Comparison of ENCODE assay signal across 13 mouse cellular contexts in genomic region chr10:24965821-24966550, GRCm38 (mm10).
"Had no signal": no experiment of that assay in that cellular context is flagged by ENCODE, and none has a peak within 500 bp of the region (broad histone marks: within the 10 kb centered on the region; RNA-seq: fewer than 3 reads in every experiment).

No protein-coding gene starts in this region.

- H3K4me3 ChIP-seq: kidney, embryonic 15.5 days; limb, embryonic 15.5 days; liver, embryonic 12.5 days; megakaryocyte, embryonic 14.5 days had no signal

- H3K9ac ChIP-seq: kidney, embryonic 15.5 days; limb, embryonic 15.5 days; liver, embryonic 12.5 days; lung, embryonic 14.5 days had no signal

- H3K4me1 ChIP-seq: kidney, embryonic 15.5 days; limb, embryonic 15.5 days; liver, embryonic 12.5 days; megakaryocyte, embryonic 14.5 days had no signal

- DNase-seq: kidney, adult 2 months; kidney, postnatal 25 days; lung, embryonic 14.5 days; lung, postnatal 10 days; lung, postnatal 4 days; thymus, adult 18-20 months; thymus, postnatal 25 days had no signal

- H3K27me3 ChIP-seq: limb, embryonic 15.5 days; liver, embryonic 12.5 days; megakaryocyte, embryonic 14.5 days had no signal

- ATAC-seq: intestine, embryonic 16.5 days; liver, embryonic 12.5 days had no signal

- H3K27ac ChIP-seq: kidney, embryonic 15.5 days; limb, embryonic 15.5 days; liver, embryonic 12.5 days; stomach, postnatal 0 days had no signal

- H3K36me3 ChIP-seq: kidney, embryonic 15.5 days; limb, embryonic 15.5 days; liver, embryonic 12.5 days had no signal
